Mouse (Mus musculus) MEL (cell line): ENCODE data around the gene Crcp. TPM values are rescaled to one million over a fixed set of nuclear protein-coding genes. Genes with fewer than 3 reads are reported as not detected.

ENCODE experiments used
- DNase-seq: peaks from one replicate; pipeline ENCODE4 v3.0.0; 2011; ENCODE audit warnings: low read depth, low spot score
- H3K27ac ChIP-seq: 2 replicates; pipeline ENCODE4 v1.5.1; 2012; ENCODE audit warnings: low read depth, mild to moderate bottlenecking, control low read depth, low read length, moderate library complexity; ENCODE audit not compliant: control insufficient read depth
- H3K27me3 ChIP-seq, 2 experiments: fragments of 150-350 bp in 1 of 2; sonication (generic) in 1 of 2; 2 replicates each; pipeline ENCODE4 v1.6.1; 2012; ENCODE audit warnings: low read length in 2 of 2, mild to moderate bottlenecking in 2 of 2, improper control_type of control experiment in 1 of 2, moderate library complexity in 1 of 2; ENCODE audit not compliant: insufficient read depth in 2 of 2, control insufficient read depth in 1 of 2
- H3K36me3 ChIP-seq, 2 experiments: 2 replicates each; pipeline ENCODE4 v1.6.1; 2012 to 2014; ENCODE audit warnings: low read length in 2 of 2, improper control_type of control experiment in 1 of 2, inconsistent platforms in 1 of 2, mild to moderate bottlenecking in 1 of 2; ENCODE audit not compliant: insufficient read depth in 2 of 2, control insufficient read depth in 1 of 2
- H3K4me1 ChIP-seq, 2 experiments: fragments of 150-350 bp in 1 of 2; sonication (generic) in 1 of 2; 2 replicates each; pipeline ENCODE4 v1.6.1; 2012; ENCODE audit warnings: low read length in 2 of 2, improper control_type of control experiment in 1 of 2, mild to moderate bottlenecking in 1 of 2; ENCODE audit not compliant: insufficient read depth in 2 of 2, control insufficient read depth in 1 of 2
- H3K4me3 ChIP-seq, 2 experiments: fragments of 150-350 bp in 1 of 2; sonication (generic) in 1 of 2; 2 replicates each; pipeline ENCODE4 v1.5.1; 2012; ENCODE audit warnings: low read depth in 2 of 2, low read length in 2 of 2, mild to moderate bottlenecking in 2 of 2, moderate library complexity in 2 of 2, control low read depth in 1 of 2, improper control_type of control experiment in 1 of 2; ENCODE audit not compliant: control insufficient read depth in 1 of 2, insufficient read depth in 1 of 2
- H3K79me2 ChIP-seq: 2 replicates; pipeline ENCODE4 v1.6.1; 2012; ENCODE audit warnings: mild to moderate bottlenecking, low read length, moderate library complexity; ENCODE audit not compliant: control insufficient read depth, poor library complexity, insufficient read depth
- H3K9ac ChIP-seq: 2 replicates; pipeline ENCODE4 v1.6.1; 2012; ENCODE audit warnings: low read depth, mild to moderate bottlenecking, control low read depth, low read length, moderate library complexity; ENCODE audit not compliant: control insufficient read depth, poor library complexity, severe bottlenecking
- H3K9me3 ChIP-seq: fragments of 150-350 bp; sonication (generic); replicated peaks from 2 replicates; pipeline ENCODE4 v1.6.1; 2012; ENCODE audit warnings: mild to moderate bottlenecking, low read length, improper control_type of control experiment, moderate library complexity; ENCODE audit not compliant: insufficient read depth
- CHD2 ChIP-seq: IDR thresholded peaks from 2 replicates; pipeline ENCODE4 v1.6.1; 2011; ENCODE audit warnings: low read length, improper control_type of control experiment
- CTCF ChIP-seq, 3 experiments: IDR thresholded peaks in 2 of 3; conservative IDR thresholded peaks in 1 of 3; 2 replicates each; pipeline ENCODE4 v1.5.1; 2011 to 2012; ENCODE audit warnings: low read length in 3 of 3, low read depth in 2 of 3, mild to moderate bottlenecking in 2 of 3, improper control_type of control experiment in 1 of 3, inconsistent platforms in 1 of 3, mixed read lengths in 1 of 3, moderate library complexity in 1 of 3; ENCODE audit not compliant: control insufficient read depth in 1 of 3, insufficient read depth in 1 of 3, poor library complexity in 1 of 3, severe bottlenecking in 1 of 3
- JUND ChIP-seq: IDR thresholded peaks from 2 replicates; pipeline ENCODE4 v1.6.1; 2011; ENCODE audit warnings: low read depth, mild to moderate bottlenecking, improper control_type of control experiment, low read length
- KAT2A ChIP-seq: conservative IDR thresholded peaks from 2 replicates; pipeline ENCODE4 v1.6.1; 2012; ENCODE audit warnings: low read depth, low read length, improper control_type of control experiment, inconsistent platforms
- NELFE ChIP-seq: IDR thresholded peaks from 2 replicates; pipeline ENCODE4 v1.6.1; 2011; ENCODE audit warnings: low read depth, low read length, improper control_type of control experiment
- NRF1 ChIP-seq: IDR thresholded peaks from 2 replicates; pipeline ENCODE4 v1.6.1; 2014; ENCODE audit warnings: low read depth, mild to moderate bottlenecking, inconsistent platforms, low read length, improper control_type of control experiment, moderate library complexity; ENCODE audit not compliant: poor library complexity, insufficient read depth, severe bottlenecking
- POLR2A ChIP-seq, 2 experiments: IDR thresholded peaks; 2 replicates each; pipeline ENCODE4 v1.6.1; 2011 to 2012; ENCODE audit warnings: low read length in 2 of 2, mild to moderate bottlenecking in 2 of 2, control low read depth in 1 of 2, improper control_type of control experiment in 1 of 2, low read depth in 1 of 2, moderate library complexity in 1 of 2; ENCODE audit not compliant: control insufficient read depth in 1 of 2, insufficient read depth in 1 of 2, poor library complexity in 1 of 2
- POLR2AphosphoS5 ChIP-seq: IDR thresholded peaks from 2 replicates; pipeline ENCODE4 v1.6.1; 2012; ENCODE audit warnings: low read depth, borderline replicate concordance, mild to moderate bottlenecking, inconsistent platforms, low read length, moderate library complexity, mixed read lengths
- RAD21 ChIP-seq: IDR thresholded peaks from 2 replicates; pipeline ENCODE4 v1.6.1; 2011; ENCODE audit warnings: mild to moderate bottlenecking, low read depth, low read length, improper control_type of control experiment
- SMC3 ChIP-seq: IDR thresholded peaks from 2 replicates; pipeline ENCODE4 v1.6.1; 2011; ENCODE audit warnings: low read depth, low read length, improper control_type of control experiment
- TBP ChIP-seq: IDR thresholded peaks from 2 replicates; pipeline ENCODE4 v1.8.0; 2011; ENCODE audit warnings: low read depth, low read length, improper control_type of control experiment
- TCF12 ChIP-seq: IDR thresholded peaks from 2 replicates; pipeline ENCODE4 v1.6.1; 2014; ENCODE audit warnings: low read depth, mild to moderate bottlenecking, inconsistent platforms, low read length, improper control_type of control experiment, moderate library complexity
- UBTF ChIP-seq: IDR thresholded peaks from 2 replicates; pipeline ENCODE4 v1.6.1; 2012; ENCODE audit warnings: low read depth, mild to moderate bottlenecking, inconsistent platforms, low read length, improper control_type of control experiment, moderate library complexity, borderline replicate concordance; ENCODE audit not compliant: insufficient read depth
- USF1 ChIP-seq: IDR thresholded peaks from 2 replicates; pipeline ENCODE4 v1.6.1; 2014; ENCODE audit warnings: low read depth, mild to moderate bottlenecking, inconsistent platforms, low read length, improper control_type of control experiment, moderate library complexity
- ZC3H11A ChIP-seq: IDR thresholded peaks from 2 replicates; pipeline ENCODE4 v1.6.1; 2012; ENCODE audit warnings: low read depth, mild to moderate bottlenecking, inconsistent platforms, low read length, improper control_type of control experiment
- polyA plus RNA-seq, 2 experiments: library from polyadenylated mRNA; stranded (reverse) in 1 of 2; unstranded in 1 of 2; fragments of >175 nt in 1 of 2; fragments of >200 nt in 1 of 2; gene quantifications; 2 replicates each; pipeline versions ENCODE4 v1.2.1 to v1.2.4; 2012; ENCODE audit warnings: low replicate concordance in 2 of 2, low read depth in 1 of 2; ENCODE audit not compliant: insufficient read length in 2 of 2, insufficient read depth in 1 of 2, missing spikeins in 1 of 2
- total RNA-seq: library from RNA; depleted of rRNA; stranded (reverse); fragments of 300-350 nt; gene quantifications from 2 replicates; pipeline ENCODE4 v1.2.3, GENCODE M21; 2012

The Crcp gene
- total and polyA plus RNA-seq, 3 experiments, result 56.2 to 69.6 TPM; not detected in 1

DNA sequence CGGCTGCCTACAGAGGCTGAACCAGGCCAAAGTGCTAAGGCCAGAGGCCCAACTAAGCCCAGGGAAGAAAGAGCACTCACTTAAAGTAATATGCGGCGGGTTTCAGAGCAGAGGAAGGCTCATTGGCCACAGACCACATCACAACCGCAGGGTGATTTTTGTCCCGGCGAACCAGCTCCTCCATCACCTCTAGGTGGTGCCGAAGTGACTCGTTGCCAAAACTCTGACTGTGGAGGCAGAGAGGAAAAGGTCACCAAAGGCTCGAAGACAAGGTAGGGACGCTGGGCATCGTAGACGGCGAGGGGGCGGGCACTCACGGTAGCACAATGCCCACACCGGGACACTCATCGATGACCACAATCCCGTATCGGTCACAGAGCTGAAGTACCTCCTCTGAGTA, 31.4 kb upstream of the Crcp start:
- Histone ChIP-seq H3K4me1 (peaks cover 0 to 10% of the 10 kb centered on the region in 2 experiments; a peak in 3 of 4 replicates), H3K79me2 (peaks cover 13% of the 10 kb centered on the region), H3K9ac (no peak overlapping the region), H3K9me3 (no peaks in the 10 kb centered on the region), H3K27ac (no peak overlapping the region)
- DNase-seq, result no peak
- TF ChIP-seq NELFE (no peak), TBP (no peak), CTCF (IDR thresholded peaks at IDR 0.05 in 2 of 3, conservative IDR thresholded peaks at IDR 0.05 in 1 of 3; ENCODE audit: control insufficient read depth in 1 of 3, insufficient read depth in 1 of 3, low read depth in 2 of 3, low read length in 3 of 3, poor library complexity in 1 of 3, severe bottlenecking in 1 of 3) (peak in 2 of 3 experiments; percentile 40 to 50; a peak in 4 of 6 replicates), RAD21 (peak; percentile 8; the same call in 1 of the 2 replicates), JUND (no peak), SMC3 (peak; percentile 28; the same call in 1 of the 2 replicates)
- TF ChIP-seq, all 39 proteins: peak for 3
- Histone ChIP-seq H3K27me3 (no peaks in the 10 kb centered on the region), H3K4me3 (no peak overlapping the region), H3K36me3 (peaks cover 0 to 7% of the 10 kb centered on the region in 2 experiments; a peak in 2 of 4 replicates)

GRCm38 (mm10) chr5:129999097-129999496, 30.0 kb upstream of the Crcp start:
- Histone ChIP-seq H3K9ac (no peak overlapping the region), H3K9me3 (no peaks in the 10 kb centered on the region), H3K79me2 (peaks cover 13% of the 10 kb centered on the region), H3K27me3 (no peaks in the 10 kb centered on the region), H3K4me1 (peaks cover 3 to 16% of the 10 kb centered on the region in 2 experiments), H3K4me3 (no peak overlapping the region), H3K27ac (no peak overlapping the region), H3K36me3 (peaks cover 0 to 7% of the 10 kb centered on the region in 2 experiments; a peak in 2 of 4 replicates)
- DNase-seq, result peak; percentile 63
- TF ChIP-seq TCF12, result no peak
- TF ChIP-seq POLR2AphosphoS5, result no peak
- peak; percentile 70 for TF ChIP-seq RAD21
- no peak for TF ChIP-seq KAT2A
- no peak for TF ChIP-seq POLR2A (IDR thresholded peaks at IDR 0.05; ENCODE audit: control insufficient read depth in 1 of 2, insufficient read depth in 1 of 2, low read depth in 1 of 2, low read length in 2 of 2, poor library complexity in 1 of 2)
- peak; percentile 73 to 80 (median 77) for TF ChIP-seq CTCF (IDR thresholded peaks at IDR 0.05 in 2 of 3, conservative IDR thresholded peaks at IDR 0.05 in 1 of 3; ENCODE audit: control insufficient read depth in 1 of 3, insufficient read depth in 1 of 3, low read depth in 2 of 3, low read length in 3 of 3, poor library complexity in 1 of 3, severe bottlenecking in 1 of 3)
- no peak for TF ChIP-seq CHD2
- TF ChIP-seq ZC3H11A, result peak; percentile 42; the same call in 1 of the 2 replicates
- no peak for TF ChIP-seq UBTF
- no peak for TF ChIP-seq NRF1
- peak; percentile 61 for TF ChIP-seq SMC3
- no peak for TF ChIP-seq USF1
